Mouse (Mus musculus) erythroblast, embryonic 14.5 days (primary cell): Measurements from ENCODE around the gene Fbxl17.

ENCODE experiments used
- GATA1 ChIP-seq: IDR thresholded peaks from 2 replicates; pipeline ENCODE4 v1.6.1; 2012; ENCODE audit warnings: low read length, inconsistent platforms, mixed read lengths
- TAL1 ChIP-seq: IDR thresholded peaks from 3 replicates; pipeline ENCODE4 v1.6.1; 2012; ENCODE audit warnings: low read length, inconsistent platforms, mixed read lengths

DNA sequence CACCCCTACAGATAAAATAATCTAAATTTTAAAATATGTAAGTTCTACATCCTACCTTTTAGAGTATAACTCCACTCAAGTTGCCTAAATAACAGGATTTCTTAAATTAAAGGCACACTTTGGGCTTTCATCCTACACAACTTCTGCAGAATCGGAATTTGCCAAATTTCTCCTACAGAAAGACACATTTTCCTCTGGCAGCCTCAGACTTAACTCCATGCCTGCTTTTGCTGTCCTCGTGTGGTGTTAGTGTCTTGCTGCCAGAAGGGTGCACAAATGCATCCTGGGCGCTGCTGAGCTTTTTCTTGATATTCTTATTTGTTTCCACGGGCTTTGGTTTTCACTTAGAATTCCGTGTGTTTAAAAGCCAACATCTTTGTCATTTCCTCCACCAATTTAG lies 229.3 kb downstream of the Fbxl17 start:
- TF ChIP-seq TAL1 (no peak), GATA1 (no peak)
